Mouse (Mus musculus): ENCODE results near the gene Esp24.

DNA sequence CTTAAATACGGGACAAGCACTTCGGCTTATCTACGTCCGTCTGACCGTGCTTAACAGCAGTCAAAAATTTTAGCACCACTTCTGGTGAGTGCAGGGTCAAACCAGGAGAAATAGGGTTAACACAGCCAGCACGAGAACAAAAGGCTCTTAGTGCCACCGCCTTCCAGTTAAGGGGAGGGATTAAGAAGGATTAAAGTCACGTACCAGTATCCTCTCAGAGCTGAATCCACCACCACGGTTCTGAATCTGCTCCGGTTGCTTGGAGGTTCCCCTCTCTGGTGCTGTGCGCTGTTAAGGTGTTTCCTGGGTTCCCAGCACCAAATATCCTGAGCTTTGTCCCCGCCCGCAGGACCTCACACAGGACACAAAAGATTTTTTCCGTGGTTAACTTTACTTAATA lies 19.3 kb upstream of the Esp24 start:
- TF ChIP-seq CTCF (IDR thresholded peaks at IDR 0.05; ENCODE audit: insufficient read depth, low read length), result no peak
- no peak for TF ChIP-seq POLR2A (IDR thresholded peaks at IDR 0.05; ENCODE audit: borderline replicate concordance, extremely low read depth, low read depth, low read length)
